ENCODE assay signal across 15 mouse cellular contexts in genomic region chr11:100611627-100612026, GRCm38 (mm10). TPM values are rescaled to one million over a fixed set of nuclear protein-coding genes. Genes with fewer than 3 reads are reported as not detected.
DNase-seq lines count a peak whose midpoint lies in the region; ATAC-seq and TF ChIP-seq lines count a peak whose summit lies in the region.
"Had no signal": no experiment of that assay in that cellular context is flagged by ENCODE, and none has a peak within 500 bp of the region (broad histone marks: within the 10 kb centered on the region; RNA-seq: fewer than 3 reads in every experiment).

No protein-coding gene starts in this region.

- no peak overlapping the region for H3K4me3 ChIP-seq in kidney, adult 2 months (ENCODE audit: insufficient read depth, low read depth, low read length)
- peak overlapping the region; percentile 21 for H3K4me3 ChIP-seq in testis, adult 2 months (ENCODE audit: control insufficient read depth, low read depth, low read length)
- no peak overlapping the region for H3K4me3 ChIP-seq in stomach, postnatal 0 days (ENCODE audit: low read depth, low read length)
- H3K4me3 ChIP-seq: erythroblast, embryonic 14.5 days; liver, embryonic 12.5 days had no signal

- TF ChIP-seq POLR2A in kidney, adult 2 months (IDR thresholded peaks at IDR 0.05; ENCODE audit: low read depth, low read length): no peak
- no peak for TF ChIP-seq POLR2A in testis, adult 2 months (IDR thresholded peaks at IDR 0.05; ENCODE audit: control insufficient read depth, low read depth, low read length)

- peak; percentile 26; the same call in 1 of the 2 replicates for TF ChIP-seq CTCF in kidney, adult 2 months (conservative IDR thresholded peaks at IDR 0.05; ENCODE audit: insufficient read depth, insufficient read length, low read depth, low read length)
- TF ChIP-seq CTCF in testis, adult 2 months (IDR thresholded peaks at IDR 0.05; ENCODE audit: control insufficient read depth, insufficient read depth, insufficient replicate concordance, low read depth, low read length): peak; percentile 14; the same call in 1 of the 2 replicates
- peak; percentile 19 for TF ChIP-seq CTCF in stomach, postnatal 0 days (IDR thresholded peaks at IDR 0.05; ENCODE audit: low read depth)

- no peak for ATAC-seq in stomach, postnatal 0 days (ENCODE audit: low FRiP score, low TSS enrichment)
- ATAC-seq: inflammation-experienced regulatory T-cells, adult 6 months; liver, embryonic 12.5 days; midbrain, embryonic 16.5 days; Patski had no signal

- H3K9ac ChIP-seq in stomach, postnatal 0 days (ENCODE audit: low read length): no peak overlapping the region
- H3K9ac ChIP-seq: liver, embryonic 12.5 days had no signal

- H3K4me1 ChIP-seq in kidney, adult 2 months (ENCODE audit: control insufficient read depth, insufficient read depth, low read length): peaks cover 16% of the 10 kb centered on the region; the same call in 1 of the 2 replicates
- H3K4me1 ChIP-seq in testis, adult 2 months (ENCODE audit: control insufficient read depth, insufficient read depth, low read length): peaks cover 4% of the 10 kb centered on the region
- peaks cover 7% of the 10 kb centered on the region for H3K4me1 ChIP-seq in stomach, postnatal 0 days (replicated peaks; ENCODE audit: control insufficient read depth, insufficient read depth)

- no peaks in the 10 kb centered on the region for H3K27me3 ChIP-seq in kidney, adult 2 months (replicated peaks; ENCODE audit: control insufficient read depth, insufficient read depth, low read length)
- no peaks in the 10 kb centered on the region for H3K27me3 ChIP-seq in testis, adult 2 months (ENCODE audit: control insufficient read depth, insufficient read depth, low read length)
- no peaks in the 10 kb centered on the region for H3K27me3 ChIP-seq in stomach, postnatal 0 days (ENCODE audit: control insufficient read depth, insufficient read depth, low read length)
- H3K27me3 ChIP-seq: liver, embryonic 12.5 days; Patski had no signal

- 76% methylated on average over 6 of the region's 6 CpGs for WGBS in kidney, adult 2 months
- 76% methylated on average over 6 of the region's 6 CpGs for WGBS in stomach, postnatal 0 days

- peak; percentile 49 to 59 for DNase-seq in adrenal gland, postnatal 36 days
- DNase-seq in adrenal gland, adult 8-10 months: no peak
- no peak for DNase-seq in kidney, adult 2 months
- DNase-seq in kidney, adult 11 months: no peak
- DNase-seq in testis, postnatal 14 days (ENCODE audit: low spot score): no peak
- DNase-seq in stomach, postnatal 0 days (ENCODE audit: low spot score): no peak
- no peak for DNase-seq in ovary, adult 18-20 months (ENCODE audit: low spot score)
- DNase-seq: heart, postnatal 10 days; kidney, postnatal 14 days had no signal

- H3K4me2 ChIP-seq in stomach, postnatal 0 days (replicated peaks; ENCODE audit: low read depth): no peak overlapping the region
- H3K4me2 ChIP-seq: liver, embryonic 12.5 days had no signal

- no peak for TF ChIP-seq EP300 in stomach, postnatal 0 days (optimal IDR thresholded peaks at IDR 0.05)

- no peaks in the 10 kb centered on the region for H3K36me3 ChIP-seq in kidney, adult 2 months (ENCODE audit: control insufficient read depth, insufficient read depth, low read length)
- H3K36me3 ChIP-seq in testis, adult 2 months (ENCODE audit: control insufficient read depth, insufficient read depth, low read length): no peaks in the 10 kb centered on the region
- no peaks in the 10 kb centered on the region; the same call in 1 of the 2 replicates for H3K36me3 ChIP-seq in stomach, postnatal 0 days (ENCODE audit: control insufficient read depth, insufficient read depth, low read length)

- peak overlapping the region; percentile 3; the same call in 1 of the 2 replicates for H3K27ac ChIP-seq in kidney, adult 2 months (ENCODE audit: insufficient read depth, low read depth, low read length)
- no peak overlapping the region for H3K27ac ChIP-seq in testis, adult 2 months (ENCODE audit: control insufficient read depth, insufficient read depth, low read depth, low read length)
- no peak overlapping the region for H3K27ac ChIP-seq in stomach, postnatal 0 days (replicated peaks)
- H3K27ac ChIP-seq: liver, embryonic 12.5 days had no signal

- no peaks in the 10 kb centered on the region for H3K9me3 ChIP-seq in stomach, postnatal 0 days (ENCODE audit: control insufficient read depth, low read length)
- H3K9me3 ChIP-seq: liver, embryonic 12.5 days had no signal

RNA-seq across cellular contexts. Expression of gene Nkiras2, which starts 7.4 kb away (rescaled TPM):
- 10 to 100 TPM; 32.9 to 43.6 TPM for total RNA-seq in adrenal gland, postnatal 36 days (2021)
- total RNA-seq in adrenal gland, adult 8-10 months (2022): 10 to 100 TPM; 34.3 to 37.3 (median 36.7) TPM
- 60.5 and 63.1 TPM in 2 replicates for polyA plus RNA-seq in kidney, adult 2 months (2012; rRNA removed)
- 245 and 266 TPM in 2 replicates for polyA plus RNA-seq in testis, adult 2 months (2012; rRNA removed)
- polyA plus RNA-seq in stomach, postnatal 0 days (2015; fragmentation: Nextera tagmentation; extraction: Ambion mirVana): 59.0 and 63.1 TPM in 2 replicates

RNA-seq across cellular contexts. Expression of gene Dnajc7, which starts 8.3 kb away (rescaled TPM):
- 100 to 1,000 TPM; 207 to 222 TPM for total RNA-seq in adrenal gland, postnatal 36 days (2021)
- total RNA-seq in adrenal gland, adult 8-10 months (2022): 100 to 1,000 TPM; 204 to 279 (median 249) TPM
- polyA plus RNA-seq in kidney, adult 2 months (2012; rRNA removed): 30.0 and 45.6 TPM in 2 replicates
- polyA plus RNA-seq in testis, adult 2 months (2012; rRNA removed): 104 and 150 TPM in 2 replicates
- polyA plus RNA-seq in stomach, postnatal 0 days (2015; fragmentation: Nextera tagmentation; extraction: Ambion mirVana): 91.9 and 96.1 TPM in 2 replicates

RNA-seq across cellular contexts. Expression of gene Cnp, which starts 36.9 kb away (rescaled TPM):
- total RNA-seq in adrenal gland, postnatal 36 days (2021): 10 to 100 TPM; 46.5 to 60.7 TPM
- total RNA-seq in adrenal gland, adult 8-10 months (2022): 10 to 100 TPM; 47.5 to 85.0 (median 71.9) TPM
- polyA plus RNA-seq in kidney, adult 2 months (2012; rRNA removed): 10.5 and 13.5 TPM in 2 replicates
- polyA plus RNA-seq in testis, adult 2 months (2012; rRNA removed): 3.3 and 3.7 TPM in 2 replicates
- 23.5 and 25.7 TPM in 2 replicates for polyA plus RNA-seq in stomach, postnatal 0 days (2015; fragmentation: Nextera tagmentation; extraction: Ambion mirVana)

Comparison
In these comparisons a context has a peak if more than half of its experiments do, and no peak if none do; other contexts are left out.
1. DNase-seq: peak in adrenal gland, postnatal 36 days (2 of 2); none in adrenal gland, adult 8-10 months (single experiment), kidney, adult 2 months (single experiment), kidney, adult 11 months (single experiment), testis, postnatal 14 days (single experiment), stomach, postnatal 0 days (single experiment) and ovary, adult 18-20 months (single experiment).
2. Peak in every context shown above with its lines, with median percentiles within 50 percentile points of each other: CTCF ChIP-seq.